Mouse (Mus musculus): ENCODE results near the gene Chia1. TPM values are rescaled to one million over a fixed set of nuclear protein-coding genes. Genes with fewer than 3 reads are reported as not detected.

The Chia1 gene
- total RNA-seq (2023; ENCODE audit: inconsistent age) = not detected in 4 replicates

GRCm38 (mm10) chr3:106112929-106113328 is at the start of gene Chia1:
TSS of gene Chia1 (plus strand) at chr3:106113229.

GRCm38 (mm10) chr3:106167464-106167863 is 54.4 kb downstream of the Chia1 start, which contains the start of gene Chil3:
TSS of gene Chil3 (minus strand) at chr3:106167564.

Other genes with a start within 250 kb of the Chia1 start
- gene Adora3, start 242.4 kb upstream of the Chia1 start, total RNA-seq (2023; ENCODE audit: inconsistent age) = 0.70 to 1.00 TPM in 2 of 4 replicates, not detected in the others
- not detected in 4 replicates for gene Tmigd3, start 242.3 kb upstream of the Chia1 start, total RNA-seq (2023; ENCODE audit: inconsistent age)
- 19.4 to 25.5 TPM (median 23.3 TPM) in 4 replicates for gene I830077J02Rik, start 180.6 kb upstream of the Chia1 start, total RNA-seq (2023; ENCODE audit: inconsistent age)
- 37.0 to 50.7 TPM (median 42.9 TPM) in 4 replicates for gene Wdr77, start 153.9 kb upstream of the Chia1 start, total RNA-seq (2023; ENCODE audit: inconsistent age)
- gene Atp5f1, start 153.1 kb upstream of the Chia1 start, total RNA-seq (2023; ENCODE audit: inconsistent age) = 128 to 143 TPM (median 135 TPM) in 4 replicates
- gene Ovgp1, start 139.5 kb upstream of the Chia1 start, total RNA-seq (2023; ENCODE audit: inconsistent age) = 1.8 to 3.6 TPM (median 3.1 TPM) in 4 replicates
- gene Pifo, start 98.6 kb upstream of the Chia1 start, total RNA-seq (2023; ENCODE audit: inconsistent age) = 0.58 to 2.5 TPM (median 1.2 TPM) in 3 of 4 replicates, not detected in the other
- gene Chil5, start 80.4 kb upstream of the Chia1 start, total RNA-seq (2023; ENCODE audit: inconsistent age) = not detected in 4 replicates
- 0.45 to 1.8 TPM (median 0.57 TPM) in 4 replicates for gene Chil3, start 54.3 kb downstream of the Chia1 start, total RNA-seq (2023; ENCODE audit: inconsistent age)
- gene Chil4, start 106.3 kb downstream of the Chia1 start, total RNA-seq (2023; ENCODE audit: inconsistent age) = not detected in 4 replicates